In the genomic region with DNA sequence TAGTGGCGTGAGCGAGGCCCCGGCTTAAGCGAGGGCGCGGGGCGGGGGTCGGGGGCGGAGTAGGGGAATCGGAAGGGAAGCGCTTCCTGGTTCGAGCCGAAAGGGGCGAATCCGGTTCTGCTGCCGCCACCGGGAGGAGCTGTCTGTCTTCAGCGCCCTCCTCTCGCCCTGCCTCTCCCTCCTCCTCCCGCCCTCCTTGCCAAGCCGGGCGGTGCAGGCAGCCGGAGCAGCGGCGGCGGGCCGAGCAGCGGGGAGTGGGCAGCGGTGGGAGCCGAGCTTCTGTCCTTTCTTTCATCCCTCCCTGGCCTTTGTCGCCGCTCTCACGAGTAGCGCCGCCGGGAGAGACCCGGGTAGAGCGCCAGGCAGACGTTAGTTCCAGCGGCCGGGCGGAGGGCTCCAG, we compare ENCODE assay signal across 8 mouse cellular contexts. TPM values are rescaled to one million over a fixed set of nuclear protein-coding genes. Genes with fewer than 3 reads are reported as not detected.
DNase-seq lines count a peak whose midpoint lies in the region; ATAC-seq and TF ChIP-seq lines count a peak whose summit lies in the region.

No protein-coding gene starts in this region.

- H3K9me3 ChIP-seq in intestine, embryonic 16.5 days (ENCODE audit: control insufficient read depth, low read length), result no peaks in the 10 kb centered on the region
- H3K9me3 ChIP-seq in liver, embryonic 13.5 days (replicated peaks), result no peaks in the 10 kb centered on the region

- ATAC-seq in intestine, embryonic 16.5 days, result peak; percentile 45
- ATAC-seq in liver, embryonic 13.5 days (ENCODE audit: low read depth), result no peak

- no peak for TF ChIP-seq POLR2A in lung, adult 2 months (IDR thresholded peaks at IDR 0.05; ENCODE audit: borderline replicate concordance, extremely low read depth, low read depth, low read length)

- H3K4me1 ChIP-seq in lung, adult 2 months (ENCODE audit: control insufficient read depth, insufficient read depth, low read length), result no peaks in the 10 kb centered on the region; the same call in 1 of the 2 replicates
- H3K4me1 ChIP-seq in intestine, embryonic 16.5 days (ENCODE audit: control insufficient read depth, insufficient read depth, low read length), result peaks cover 13% of the 10 kb centered on the region
- H3K4me1 ChIP-seq in liver, embryonic 13.5 days (replicated peaks), result peaks cover 8% of the 10 kb centered on the region; the same call in 1 of the 2 replicates

- peaks cover 68% of the 10 kb centered on the region for H3K27me3 ChIP-seq in intestine, embryonic 16.5 days (replicated peaks; ENCODE audit: control insufficient read depth, insufficient read depth, low read length)
- peaks cover 73% of the 10 kb centered on the region for H3K27me3 ChIP-seq in liver, embryonic 13.5 days

- WGBS in lung, adult 2 months, result 2% methylated on average over 42 of the region's 42 CpGs
- WGBS in intestine, embryonic 16.5 days, result under 1% methylated on average over 40 of the region's 42 CpGs
- 2% methylated on average over 40 of the region's 42 CpGs for WGBS in liver, embryonic 13.5 days (ENCODE audit: insufficient replicate concordance)

- peak overlapping the region; percentile 53; the same call in 1 of the 2 replicates for H3K9ac ChIP-seq in intestine, embryonic 16.5 days (ENCODE audit: low read depth, low read length)
- no peak overlapping the region for H3K9ac ChIP-seq in liver, embryonic 13.5 days

- peak overlapping the region; percentile 66 for H3K4me2 ChIP-seq in intestine, embryonic 16.5 days (ENCODE audit: low read depth, low read length)
- H3K4me2 ChIP-seq in liver, embryonic 13.5 days, result peak overlapping the region; percentile 42

- H3K36me3 ChIP-seq in intestine, embryonic 16.5 days (ENCODE audit: control insufficient read depth, insufficient read depth, low read length), result no peaks in the 10 kb centered on the region
- no peaks in the 10 kb centered on the region for H3K36me3 ChIP-seq in liver, embryonic 13.5 days

- peak overlapping the region; percentile 35 for H3K4me3 ChIP-seq in lung, adult 2 months (replicated peaks; ENCODE audit: extremely low read depth, low read depth, low read length)
- peak overlapping the region; percentile 53 for H3K4me3 ChIP-seq in intestine, embryonic 16.5 days (ENCODE audit: low read length)
- H3K4me3 ChIP-seq in liver, embryonic 13.5 days (replicated peaks), result peak overlapping the region; percentile 38

- no peak overlapping the region for H3K27ac ChIP-seq in intestine, embryonic 16.5 days (ENCODE audit: low read length)
- H3K27ac ChIP-seq in liver, embryonic 13.5 days, result no peak overlapping the region

- DNase-seq in lung, adult 2 months, result no peak
- DNase-seq in lung, postnatal 36 days, result no peak
- DNase-seq in cerebellum, postnatal 10 days, result peak; percentile 90 to 94
- peak; percentile 48 to 61 for DNase-seq in frontal cortex, postnatal 25 days (ENCODE audit: low spot score in 2 of 2)
- no peak for DNase-seq in liver, embryonic 13.5 days
- peak; percentile 85 for DNase-seq in right cerebral cortex, postnatal 25 days
- DNase-seq in urinary bladder, adult 18-20 months (ENCODE audit: low spot score in 2 of 2), result no peak

- TF ChIP-seq CTCF in lung, adult 2 months (IDR thresholded peaks at IDR 0.05; ENCODE audit: insufficient read depth, low read length), result no peak

RNA-seq across cellular contexts. Expression of gene Crmp1, which starts 3.9 kb away (rescaled TPM):
- polyA plus RNA-seq in lung, adult 2 months (2012; rRNA removed), result 0.50 and 0.83 TPM in 2 replicates
- 25.2 and 26.0 TPM in 2 replicates for polyA plus RNA-seq in intestine, embryonic 16.5 days (2015; fragmentation: Nextera tagmentation; extraction: Ambion mirVana)
- 1.8 and 2.4 TPM in 2 replicates for polyA plus RNA-seq in liver, embryonic 13.5 days (2015; fragmentation: Nextera tagmentation; extraction: Ambion mirVana)

Comparison
In these comparisons a context has a peak if more than half of its experiments do, and no peak if none do; other contexts are left out.
1. DNase-seq: peak in cerebellum, postnatal 10 days (2 of 2), frontal cortex, postnatal 25 days (2 of 2) and right cerebral cortex, postnatal 25 days (single experiment); none in lung, adult 2 months (single experiment), lung, postnatal 36 days (single experiment), liver, embryonic 13.5 days (single experiment) and urinary bladder, adult 18-20 months (0 of 2).
2. Peak in every context shown above with its lines, with median percentiles within 50 percentile points of each other: H3K4me3 ChIP-seq.